ENCODE assay signal across 23 mouse cellular contexts in genomic region chrX:152621407-152621806, GRCm38 (mm10). TPM values are rescaled to one million over a fixed set of nuclear protein-coding genes. Genes with fewer than 3 reads are reported as not detected.
"Had no signal": no experiment of that assay in that cellular context is flagged by ENCODE, and none has a peak within 500 bp of the region (broad histone marks: within the 10 kb centered on the region; RNA-seq: fewer than 3 reads in every experiment).

No protein-coding gene starts in this region.

- H3K4me3 ChIP-seq: neural tube, embryonic 12.5 days; neural tube, embryonic 13.5 days; neural tube, embryonic 15.5 days; stomach, embryonic 15.5 days had no signal

- H3K36me3 ChIP-seq: neural tube, embryonic 12.5 days; neural tube, embryonic 13.5 days; stomach, embryonic 15.5 days had no signal

- H3K4me2 ChIP-seq: neural tube, embryonic 12.5 days; neural tube, embryonic 13.5 days; neural tube, embryonic 15.5 days; stomach, embryonic 15.5 days had no signal

- H3K4me1 ChIP-seq: neural tube, embryonic 12.5 days; neural tube, embryonic 13.5 days; neural tube, embryonic 15.5 days; stomach, embryonic 15.5 days had no signal

- H3K9ac ChIP-seq: neural tube, embryonic 12.5 days; neural tube, embryonic 13.5 days; neural tube, embryonic 15.5 days; stomach, embryonic 15.5 days had no signal

- H3K9me3 ChIP-seq: neural tube, embryonic 12.5 days; neural tube, embryonic 13.5 days; neural tube, embryonic 15.5 days; stomach, embryonic 15.5 days had no signal

- DNase-seq: retina, postnatal 1 day; right cerebral cortex, adult 18-20 months; right cerebral cortex, postnatal 14 days; right cerebral cortex, postnatal 25 days; right cerebral cortex, postnatal 4 days; spleen, adult 18-20 months; thymus, adult 18-20 months; thymus, adult 2 months; thymus, postnatal 14 days; thymus, postnatal 25 days; thymus, postnatal 4 days had no signal

- H3K27ac ChIP-seq: neural tube, embryonic 12.5 days; neural tube, embryonic 13.5 days; neural tube, embryonic 15.5 days; stomach, embryonic 15.5 days; stomach, postnatal 0 days had no signal

- H3K27me3 ChIP-seq: neural tube, embryonic 12.5 days; stomach, embryonic 15.5 days had no signal

RNA-seq across cellular contexts. Expression of gene Cldn34a, which starts 58.3 kb away (rescaled TPM):
- polyA plus RNA-seq: neural tube, embryonic 11.5 days; neural tube, embryonic 12.5 days; neural tube, embryonic 13.5 days; neural tube, embryonic 14.5 days; neural tube, embryonic 15.5 days; small intestine, adult 2 months; spleen, adult 2 months; stomach, embryonic 14.5 days; stomach, embryonic 15.5 days; stomach, embryonic 16.5 days; stomach, postnatal 0 days; thymus, adult 2 months; thymus, postnatal 0 days had no signal
